Mouse (Mus musculus) fibroblast of lung, adult 2 months (primary cell): ENCODE measurements around the gene Zfp729a.
"Not testable (repeated sequence)": the region's sequence is repeated elsewhere in the genome, so short reads cannot be mapped to it uniquely, and the experiment has no call there.

Source experiments
- DNase-seq: peaks from one replicate; pipeline ENCODE4 v3.0.0-alpha.2; 2011; ENCODE audit warnings: low read depth

The Zfp729a gene

DNA sequence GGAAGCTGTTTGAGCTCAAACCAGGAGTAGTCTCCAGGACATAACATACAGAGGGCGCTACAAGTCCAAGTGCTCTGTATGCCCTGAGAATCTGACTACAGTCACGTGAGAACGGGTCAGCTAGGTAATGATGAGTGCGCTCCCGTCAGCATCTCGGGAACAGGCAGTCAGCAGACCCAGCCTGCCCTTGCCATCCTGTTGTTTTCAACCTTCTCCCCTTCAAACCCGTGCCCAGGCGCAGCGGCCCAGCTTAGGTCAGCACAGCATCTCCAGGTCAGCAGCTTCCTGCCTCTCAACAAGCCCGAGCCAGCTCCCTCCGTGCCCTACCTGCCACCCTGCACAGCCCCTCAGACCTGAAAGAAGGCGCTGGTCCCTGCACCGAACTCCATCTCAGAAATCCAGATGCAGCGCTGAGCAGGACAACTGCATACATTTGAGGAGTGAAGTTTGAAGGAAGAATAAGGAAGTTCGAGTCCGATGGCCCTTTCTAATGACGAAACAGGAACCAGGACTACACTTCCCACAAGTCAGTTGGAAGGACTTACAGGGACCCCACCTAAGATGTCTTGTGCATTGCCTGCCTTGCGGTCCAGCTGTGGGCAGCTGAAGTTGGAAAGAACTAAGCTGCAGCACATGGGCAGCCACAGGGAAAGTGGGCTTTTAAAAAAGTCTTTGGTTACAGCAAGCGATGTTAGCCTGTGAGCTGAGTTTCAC, at the start of gene Zfp729a, which contains the start of gene Gm49345:
Gene Zfp729a (minus strand): TSS at position 498 of the 714 bp plus-strand sequence.
Gene Gm49345 (minus strand): TSS at position 476 of the 714 bp plus-strand sequence.
- DNase-seq = peak; percentile 87

DNA sequence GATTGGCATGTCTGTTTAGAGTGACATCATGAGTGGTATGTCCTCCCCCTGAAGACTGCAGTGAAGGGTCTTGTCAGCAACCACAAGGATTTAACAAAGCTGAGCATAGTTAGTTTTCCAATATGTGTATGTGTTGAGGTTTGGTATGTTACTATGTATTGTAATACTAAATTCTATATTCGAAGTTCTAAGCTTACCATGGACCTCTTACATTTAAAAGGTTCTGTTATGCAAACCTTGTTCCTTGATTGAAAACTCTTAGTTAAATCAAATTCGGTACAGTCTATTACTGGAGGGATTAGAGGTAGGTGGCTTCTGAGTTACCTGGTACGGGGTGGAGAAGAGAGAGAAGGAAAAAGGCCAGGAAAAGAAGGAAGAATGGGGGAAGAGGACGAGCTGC, 49.4 kb upstream of the Zfp729a start, which contains the start of gene Zfp738:
Gene Zfp738 (minus strand): TSS at position 101 of the 400 bp plus-strand sequence.
- no peak for DNase-seq

GRCm38 (mm10) chr13:67683841-67684240, 46.2 kb upstream of the Zfp729a start:
- DNase-seq = not testable (repeated sequence)

DNA sequence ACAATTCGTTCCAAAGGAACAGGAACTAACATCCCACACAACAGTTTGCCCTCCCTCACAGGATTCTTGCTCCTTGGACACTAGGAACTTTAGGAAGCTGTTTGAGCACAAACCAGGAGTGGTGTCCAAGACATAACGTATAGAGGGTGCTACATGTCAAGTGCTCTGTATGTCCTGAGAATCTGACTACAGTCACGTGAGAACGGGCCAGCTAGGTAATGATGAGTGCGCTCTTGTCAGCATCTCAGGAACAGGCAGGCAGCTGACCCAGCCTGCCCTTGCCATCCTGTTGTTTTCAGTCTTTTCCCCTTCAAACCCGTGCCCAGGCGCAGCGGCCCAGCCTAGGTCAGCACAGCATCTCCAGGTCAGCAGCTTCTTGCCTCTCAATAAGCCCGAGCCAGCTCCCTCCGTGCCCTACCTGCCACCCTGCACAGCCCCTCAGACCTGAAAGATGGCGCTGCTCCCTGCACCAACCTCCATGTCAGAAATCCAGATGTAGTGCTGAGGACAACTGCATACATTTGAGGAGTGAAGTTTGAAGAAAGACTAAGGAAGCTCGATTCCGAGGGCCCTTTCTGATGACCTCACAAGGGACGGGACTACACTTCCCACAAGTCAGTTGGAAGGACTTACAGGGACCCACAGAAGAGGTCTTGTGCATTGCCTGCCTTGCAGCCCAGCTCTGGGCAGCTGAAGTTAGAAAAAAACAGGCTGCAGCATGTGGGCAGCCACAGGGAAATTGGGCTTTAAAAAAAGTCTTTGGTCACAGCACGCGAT, 45.6 kb upstream of the Zfp729a start:
- DNase-seq = peak; percentile 77

DNA sequence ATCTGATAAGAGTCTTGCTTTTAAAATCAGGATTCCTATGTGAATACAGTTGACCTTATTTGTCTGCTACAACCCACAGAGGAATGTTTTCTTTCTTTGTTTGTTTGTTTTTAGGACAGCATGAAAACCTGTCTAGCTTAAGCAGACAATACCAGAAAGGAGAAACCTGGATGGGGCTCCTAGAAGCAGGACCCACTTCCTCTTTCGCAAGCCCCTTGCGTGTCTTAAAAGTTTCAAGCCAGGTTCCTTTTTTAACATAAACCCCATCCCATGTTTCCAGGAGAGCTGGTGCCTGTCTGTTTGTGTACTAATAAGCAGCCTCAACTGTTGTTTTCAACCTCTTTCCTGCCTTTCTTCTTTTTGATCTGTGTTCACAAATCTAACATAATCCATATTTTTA, 37.3 kb upstream of the Zfp729a start:
- DNase-seq = no peak

- no peak for DNase-seq
Measured at GRCm38 (mm10) chr13:67652496-67652895, 14.9 kb upstream of the Zfp729a start.

DNA sequence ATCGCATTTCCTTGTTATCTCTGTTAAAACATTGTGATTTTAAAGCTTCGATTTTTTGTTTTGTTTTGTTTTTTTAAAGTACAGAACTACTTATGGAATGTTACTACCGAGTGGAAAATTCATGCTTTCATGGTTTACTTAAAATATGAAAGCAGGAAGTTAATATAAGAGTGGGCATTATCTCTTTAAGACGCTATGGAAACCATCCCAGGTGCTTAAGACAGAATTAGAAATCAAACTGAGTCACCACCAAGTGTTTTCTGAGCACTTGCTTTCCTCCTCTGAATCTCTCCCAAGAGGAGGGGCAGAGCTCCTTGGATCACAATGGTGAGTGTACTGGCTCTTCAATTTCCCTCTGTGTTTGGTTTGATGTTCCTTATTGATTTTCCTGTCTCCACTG, 27.5 kb downstream of the Zfp729a start:
- no peak for DNase-seq

GRCm38 (mm10) chr13:67609066-67609876, 28.3 kb downstream of the Zfp729a start, which contains the start of gene Zfp729b:
Gene Zfp729b (minus strand): TSS chr13:67609707.
- DNase-seq = peak; percentile 73

- no peak for DNase-seq
Measured at GRCm38 (mm10) chr13:67572591-67573189, 64.9 kb downstream of the Zfp729a start.
